Mouse (Mus musculus) testis, postnatal 14 days (tissue): ENCODE measurements around the gene Cilp.
A peak's percentile ranks its signal among the peaks of the same experiment; 100 is the strongest.

ENCODE experiments used
- DNase-seq: peaks from one replicate; pipeline ENCODE4 v3.0.0; 2021; ENCODE audit warnings: low spot score

Cilp gene

DNA sequence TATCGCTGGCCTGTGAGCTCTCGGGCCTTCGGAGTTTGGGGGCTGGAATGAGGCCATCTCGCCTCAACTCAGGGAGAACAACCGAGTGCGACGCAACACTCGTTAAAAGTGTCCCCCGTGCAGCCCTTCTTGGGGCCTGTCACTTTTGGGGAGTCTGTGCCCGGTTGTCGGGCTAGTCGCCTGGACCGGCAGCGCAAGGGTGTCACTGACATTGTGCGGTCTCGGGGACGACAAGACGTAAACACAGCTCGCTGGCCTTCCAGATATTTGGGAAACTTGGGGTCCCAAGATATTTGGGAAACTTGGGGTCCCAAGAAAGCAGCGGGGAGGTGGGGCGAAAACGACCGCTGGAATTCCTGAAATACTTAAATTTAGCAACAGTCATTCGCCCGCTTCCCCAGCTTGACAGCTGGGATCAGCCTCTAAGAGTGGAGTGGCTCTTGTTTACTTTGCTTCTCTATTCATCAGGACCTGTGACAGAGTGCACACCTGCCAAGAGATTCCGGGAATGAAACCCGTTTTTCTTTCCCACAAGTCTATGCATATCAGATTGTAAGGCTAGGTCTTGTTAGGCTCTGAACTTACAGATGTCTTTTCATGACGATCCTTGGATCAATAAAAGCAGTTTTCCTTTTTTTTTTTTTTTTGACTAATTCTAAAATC, 29.9 kb downstream of the Cilp start:
- no peak for DNase-seq

DNA sequence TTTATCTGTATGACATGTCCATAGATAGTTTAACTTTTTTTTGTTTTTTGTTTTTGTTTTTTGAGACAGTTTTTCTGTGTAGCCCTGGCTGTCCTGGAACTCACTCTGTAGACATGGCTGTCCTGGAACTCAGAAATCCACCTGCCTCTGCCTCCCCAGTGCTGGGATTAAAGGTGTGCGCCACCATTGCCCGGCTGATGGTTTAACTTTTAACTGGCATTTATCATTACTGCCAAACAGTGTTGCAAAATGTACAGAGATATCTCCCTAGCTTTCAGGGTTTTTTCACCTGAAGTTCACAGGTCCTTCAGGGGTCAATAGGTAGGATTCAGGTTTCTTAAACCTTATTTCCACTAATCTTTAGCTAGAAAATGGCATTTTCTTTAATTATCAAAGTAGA, 32.1 kb downstream of the Cilp start:
- DNase-seq = no peak

DNA sequence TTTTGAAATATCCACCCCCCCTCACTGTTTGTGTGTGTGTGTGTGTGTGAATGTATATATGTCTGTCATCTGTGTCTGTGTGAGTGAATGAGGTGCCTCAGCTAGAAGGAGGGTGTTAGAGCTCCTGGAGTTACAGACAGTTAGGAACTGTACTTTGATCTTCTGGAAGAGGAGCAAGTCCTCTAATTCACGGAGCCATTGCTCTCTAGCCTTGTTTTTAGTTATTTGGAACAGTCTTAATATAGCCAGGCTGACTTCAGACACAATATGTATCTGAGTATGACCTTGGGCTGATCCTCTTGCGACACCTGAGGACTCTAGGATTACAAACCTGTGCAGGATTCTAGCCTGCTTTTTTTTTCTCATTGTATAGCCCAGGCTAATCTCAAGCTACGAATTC, 33.8 kb downstream of the Cilp start:
- no peak for DNase-seq

DNA sequence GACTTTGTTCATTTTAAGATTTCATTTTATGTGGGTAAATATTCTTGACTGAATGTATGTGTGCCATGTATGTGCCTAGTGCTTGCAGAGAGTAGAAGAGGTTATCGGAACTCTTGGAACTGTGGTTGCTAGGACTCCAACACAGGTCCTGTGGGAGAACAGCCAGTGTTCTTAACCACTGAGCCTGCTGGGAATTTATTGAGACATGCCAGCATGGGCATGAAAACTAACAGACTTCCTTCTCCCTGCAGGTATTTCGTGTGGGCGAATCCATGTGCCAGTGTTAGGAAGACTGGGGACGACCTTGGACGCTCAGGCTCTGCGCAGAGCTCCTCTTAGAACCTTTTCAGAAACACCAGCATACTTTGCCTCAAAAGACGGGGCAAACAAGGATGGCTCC, 34.7 kb downstream of the Cilp start:
- no peak for DNase-seq

DNA sequence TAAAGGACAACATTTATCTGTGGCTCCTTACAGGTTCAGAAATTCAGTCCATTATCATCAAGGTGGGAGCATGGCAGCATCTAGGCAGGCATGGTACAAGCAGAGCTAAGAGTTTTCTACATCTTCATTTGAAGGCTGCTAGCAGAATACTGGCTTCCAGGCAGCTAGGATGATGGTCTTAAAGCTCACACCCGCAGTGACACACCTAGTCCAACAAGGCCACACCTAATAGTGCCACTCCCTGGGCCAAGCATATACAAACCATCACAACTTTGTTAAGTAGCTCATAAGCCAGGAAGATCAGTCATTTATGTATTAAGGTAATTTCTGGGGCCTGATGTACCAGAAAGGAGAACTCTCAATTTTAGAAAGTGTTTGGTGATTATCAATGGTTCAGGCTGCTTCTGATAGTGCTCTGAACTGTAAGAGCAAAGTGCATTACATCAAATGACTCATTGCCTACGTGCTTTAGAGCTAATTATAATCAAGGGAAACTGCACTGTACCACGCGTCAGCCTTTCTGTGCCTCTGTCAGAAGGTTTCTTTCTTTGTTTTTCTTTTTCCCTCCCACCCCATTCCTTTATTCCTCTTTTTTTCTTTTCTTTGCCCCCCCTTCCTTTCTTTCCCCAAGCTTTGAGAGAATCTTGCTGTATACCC, 37.5 kb downstream of the Cilp start:
- no peak for DNase-seq

DNA sequence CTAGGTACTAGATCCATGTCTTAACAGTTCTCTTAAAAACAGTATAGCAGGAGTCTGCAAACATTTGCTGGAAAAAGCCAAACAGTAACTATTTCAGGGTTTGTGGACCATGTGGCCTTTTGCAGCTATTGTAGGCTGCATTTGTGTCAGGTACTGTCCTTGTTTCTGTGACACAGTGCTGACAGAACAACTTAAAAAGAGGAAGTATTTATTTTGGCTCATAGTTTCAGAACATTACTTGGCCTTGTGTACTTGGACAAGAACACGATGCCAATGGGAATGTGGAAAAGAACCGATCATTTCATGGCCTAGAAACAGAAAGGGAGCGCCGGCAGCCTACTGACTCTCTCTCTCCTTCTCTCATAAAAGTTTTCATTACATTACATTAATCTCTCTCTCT, 38.6 kb downstream of the Cilp start:
- DNase-seq = no peak

DNA sequence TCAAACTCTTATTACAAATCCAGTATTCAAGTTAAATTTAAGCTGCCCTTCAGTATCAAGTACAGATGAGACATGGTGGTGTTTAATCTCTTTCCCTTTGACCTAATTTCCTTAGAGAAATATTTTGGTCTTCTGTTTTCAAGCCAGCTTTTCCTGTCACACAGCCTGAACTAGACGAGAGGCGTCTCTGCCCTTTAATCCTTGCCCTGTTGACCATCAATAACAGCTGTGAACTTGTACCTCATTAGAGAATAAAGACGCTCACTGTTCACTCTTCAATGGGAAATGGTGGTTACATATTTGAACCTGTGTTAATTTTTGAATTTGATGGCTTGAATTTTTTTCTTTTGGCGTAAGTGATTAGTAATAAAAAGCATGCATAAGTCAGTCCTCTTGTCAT, 39.3 kb downstream of the Cilp start:
- DNase-seq = no peak

DNA sequence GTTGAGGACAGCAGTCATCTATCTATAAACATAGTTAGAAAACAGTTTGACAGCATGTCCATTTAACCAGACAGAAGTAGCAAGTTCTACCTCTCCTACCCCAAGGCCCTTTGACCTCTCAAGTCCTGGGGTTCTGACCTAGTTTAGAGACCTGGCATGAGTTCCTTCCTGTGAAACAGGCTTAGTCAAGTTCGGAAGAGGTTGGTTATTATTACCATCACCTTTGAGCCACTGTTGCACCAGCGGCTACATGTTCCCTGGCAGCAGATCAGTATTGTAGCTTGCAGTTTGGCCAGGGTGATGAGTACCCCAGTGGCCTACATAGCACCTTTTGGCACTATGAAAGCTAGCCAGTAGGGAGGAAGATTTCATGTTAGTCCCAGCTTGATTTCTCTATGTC, 41.7 kb downstream of the Cilp start:
- DNase-seq = no peak

DNA sequence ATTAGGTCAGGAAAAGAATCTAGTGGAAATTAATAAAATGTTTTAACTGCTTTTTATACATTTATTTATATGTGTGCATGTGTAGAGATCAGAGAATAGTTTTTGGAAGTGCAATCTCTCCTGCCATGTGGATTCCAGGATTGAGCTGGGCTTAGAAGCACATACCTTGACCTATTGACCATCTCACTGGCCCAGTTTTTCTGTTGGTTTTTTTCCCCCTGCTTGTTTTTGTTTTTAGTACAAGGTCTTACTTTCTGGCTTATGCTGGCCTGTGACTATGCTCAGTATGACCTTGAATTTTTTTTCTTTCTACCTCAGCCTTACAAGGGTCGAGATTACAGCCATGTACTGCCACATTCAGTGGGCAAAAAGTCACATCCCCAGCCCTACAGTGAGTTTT, 43.0 kb downstream of the Cilp start:
- peak; percentile 21 for DNase-seq

DNA sequence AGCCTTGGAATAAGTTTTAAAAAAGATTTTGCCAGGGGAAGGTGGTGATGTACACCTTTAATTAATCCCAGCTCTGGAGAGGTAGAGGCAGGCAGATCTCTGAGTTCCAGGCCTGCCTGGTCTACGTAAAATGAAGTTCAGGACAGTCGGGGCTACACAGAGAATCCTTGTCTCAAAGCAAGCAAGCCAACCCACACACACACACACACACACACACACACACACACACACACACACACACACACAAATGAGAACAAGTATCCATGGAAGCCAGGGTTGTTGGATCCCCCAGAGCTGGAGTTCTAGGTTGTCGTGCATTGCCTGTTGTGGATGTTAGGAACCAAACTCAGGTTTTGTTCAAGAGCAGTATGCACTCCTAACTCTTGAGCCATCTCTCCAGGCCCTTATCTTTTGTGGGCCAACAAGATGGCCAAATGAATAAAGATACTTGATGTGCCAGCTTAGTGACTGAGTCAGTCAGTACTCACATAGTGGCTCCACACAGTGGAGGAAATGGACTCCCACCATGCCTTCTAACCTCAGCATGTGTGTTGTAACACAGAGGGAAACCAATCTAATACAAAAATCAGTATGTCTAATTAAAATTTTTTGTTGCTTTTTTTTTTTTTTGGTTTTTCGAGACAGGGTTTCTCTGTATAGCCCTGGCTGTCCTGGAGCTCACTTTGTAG, 47.8 kb downstream of the Cilp start:
- no peak for DNase-seq

DNA sequence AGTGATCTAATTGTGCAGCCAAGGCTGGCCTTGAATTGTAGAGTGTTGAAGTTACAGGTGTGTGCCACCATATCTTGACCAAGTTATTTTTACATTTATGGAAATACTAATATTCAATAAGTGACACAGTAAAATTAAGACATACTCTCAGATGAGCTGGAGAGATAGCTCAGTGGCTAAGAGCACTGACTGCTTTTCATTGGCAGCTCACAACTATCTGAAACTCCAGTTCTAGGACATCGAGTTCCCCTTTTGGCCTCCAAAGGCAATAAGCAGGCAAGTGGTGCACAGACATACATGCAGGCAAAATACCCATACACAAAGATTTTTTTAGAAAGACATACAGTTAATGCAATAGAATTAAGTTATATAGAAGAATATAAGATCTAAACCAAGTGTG, 48.9 kb downstream of the Cilp start:
- no peak for DNase-seq

DNA sequence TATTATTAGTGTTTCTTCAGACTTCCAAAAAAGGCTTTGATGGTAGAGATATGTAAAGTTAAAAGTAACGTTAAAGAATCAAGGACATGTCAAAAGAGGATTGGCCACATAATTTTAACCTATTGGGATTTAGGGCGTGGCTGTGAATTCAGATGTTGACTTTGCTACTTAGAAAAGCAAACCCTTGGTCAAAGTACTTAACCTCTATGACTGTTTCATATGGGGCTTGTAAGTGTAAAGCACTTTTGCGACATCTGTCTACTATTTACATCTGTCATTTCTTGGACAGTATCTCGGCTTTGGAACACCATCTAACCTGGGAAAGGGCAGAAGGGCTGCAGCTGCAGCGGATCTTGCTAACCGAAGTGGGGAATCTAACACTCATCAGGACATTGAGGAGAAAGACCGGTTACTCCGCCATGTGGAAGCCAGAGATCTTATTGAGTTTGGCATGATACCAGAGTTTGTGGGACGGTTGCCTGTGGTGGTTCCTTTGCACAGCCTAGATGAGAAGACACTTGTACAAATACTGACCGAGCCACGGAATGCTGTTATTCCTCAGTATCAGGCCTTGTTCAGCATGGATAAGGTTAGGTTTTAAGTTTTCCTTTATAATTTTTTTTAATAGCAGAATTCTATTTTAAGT, 57.4 kb downstream of the Cilp start:
- no peak for DNase-seq

DNA sequence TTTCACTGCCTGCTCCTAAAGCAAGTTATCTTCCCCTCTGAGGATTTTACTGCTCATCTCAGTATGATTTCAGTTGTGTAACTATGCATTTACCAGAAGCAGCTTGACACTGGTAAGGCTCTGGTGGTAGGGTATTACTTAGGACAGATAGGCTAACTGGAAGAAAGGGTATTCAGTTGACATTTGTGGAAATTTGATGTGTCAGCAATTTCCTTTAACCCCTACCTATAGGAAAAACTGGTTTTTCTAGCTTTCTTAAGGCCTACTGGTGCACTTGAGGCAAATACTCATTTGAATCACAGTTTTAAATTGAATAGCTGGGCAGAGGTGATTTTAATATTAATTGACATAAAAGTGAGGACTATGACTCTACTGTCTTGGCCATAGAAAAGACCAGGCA, 61.0 kb downstream of the Cilp start:
- DNase-seq = no peak

DNA sequence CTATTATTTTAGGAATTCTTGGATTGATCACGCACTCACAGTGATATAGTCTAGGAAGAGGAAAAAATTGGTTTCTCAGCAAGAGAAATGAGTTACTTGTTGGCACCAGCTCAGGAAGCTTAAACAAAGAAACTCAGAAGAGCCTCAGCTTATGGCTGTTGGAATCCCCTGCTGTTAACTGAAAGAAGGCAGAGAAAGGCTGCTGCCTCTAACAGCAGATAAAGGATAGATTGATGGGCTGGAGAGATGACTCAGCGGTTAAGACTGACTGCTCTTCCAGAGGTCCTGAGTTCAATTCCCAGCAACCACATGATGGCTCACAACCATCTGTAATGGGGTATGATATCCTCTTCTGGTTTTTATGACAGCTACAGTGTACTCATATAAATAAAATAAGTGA, 62.4 kb downstream of the Cilp start:
- DNase-seq = no peak
